Mouse (Mus musculus) cerebral cortex, adult 2 months (tissue): ENCODE measurements around the gene Tex45.

ENCODE experiments used
- WGBS: fragments of 180-500 bp; shearing (Covaris S2); methylation state at CpG from one replicate; pipeline ENCODE4 v1.1.7; 2018; 5-methylcytosine and 5-hydroxymethylcytosine counted together

Gene Tex45

DNA sequence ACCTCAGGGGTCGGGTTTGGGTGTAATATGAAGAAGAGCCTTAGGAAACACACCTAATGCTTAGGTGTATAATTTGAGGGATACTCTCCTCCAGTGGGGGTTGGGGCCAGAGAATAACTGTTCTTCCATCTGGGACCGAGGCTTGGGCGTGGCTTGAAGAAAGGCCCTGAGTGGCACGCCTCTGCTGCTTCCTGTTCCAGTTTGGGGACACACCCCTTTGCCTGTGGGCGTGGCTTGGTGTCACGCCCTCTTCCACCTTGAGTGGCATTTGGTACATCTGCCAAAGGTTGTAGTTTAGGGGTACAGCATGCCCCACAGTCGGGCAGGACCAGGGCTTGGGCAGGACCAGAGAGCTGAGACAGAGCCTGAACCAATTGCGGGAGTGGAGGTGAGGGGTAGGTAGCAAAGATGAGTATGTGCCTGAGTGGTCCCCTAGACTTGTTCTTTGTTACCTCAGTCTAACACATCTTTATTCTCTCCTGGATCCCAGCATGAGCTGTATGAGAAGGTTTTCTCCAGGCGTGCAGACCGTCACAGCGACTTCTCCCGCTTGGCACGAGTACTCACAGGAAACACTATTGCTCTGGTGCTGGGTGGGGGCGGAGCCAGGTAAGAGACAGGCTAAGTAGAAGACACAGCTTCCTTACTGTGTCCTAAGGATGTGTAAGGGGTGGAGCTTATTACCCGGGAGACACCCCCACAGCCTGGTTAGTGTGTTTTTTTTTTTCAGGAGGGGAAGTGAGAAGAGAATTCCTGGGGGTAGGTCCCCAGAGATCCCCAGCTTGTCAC, 65.6 kb downstream of the Tex45 start:
- WGBS = 70% methylated on average over 15 of the region's 15 CpGs
